Mouse (Mus musculus): ENCODE results near the gene Eml5.

Gene Eml5

DNA sequence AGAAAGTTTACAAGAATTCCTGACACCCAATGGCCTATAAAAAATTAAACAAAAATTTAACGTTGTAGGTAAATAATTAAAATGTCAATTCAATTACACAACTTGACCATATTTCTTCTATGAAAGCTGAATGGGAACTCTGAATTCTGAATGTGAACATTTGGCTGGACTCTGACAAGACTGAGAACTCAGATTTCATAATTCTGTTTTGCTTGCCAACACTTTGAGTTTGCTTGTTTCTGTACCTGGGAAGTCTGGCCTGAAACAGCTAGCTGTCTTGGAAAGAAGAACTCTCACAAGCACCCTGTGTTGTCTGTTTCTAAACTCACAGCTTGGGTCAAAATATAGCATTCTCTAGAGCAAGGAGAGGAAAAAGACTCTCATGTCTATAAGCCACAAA is 67.4 kb downstream of the Eml5 start:
- DNase-seq (ENCODE audit: low read depth): no peak

DNA sequence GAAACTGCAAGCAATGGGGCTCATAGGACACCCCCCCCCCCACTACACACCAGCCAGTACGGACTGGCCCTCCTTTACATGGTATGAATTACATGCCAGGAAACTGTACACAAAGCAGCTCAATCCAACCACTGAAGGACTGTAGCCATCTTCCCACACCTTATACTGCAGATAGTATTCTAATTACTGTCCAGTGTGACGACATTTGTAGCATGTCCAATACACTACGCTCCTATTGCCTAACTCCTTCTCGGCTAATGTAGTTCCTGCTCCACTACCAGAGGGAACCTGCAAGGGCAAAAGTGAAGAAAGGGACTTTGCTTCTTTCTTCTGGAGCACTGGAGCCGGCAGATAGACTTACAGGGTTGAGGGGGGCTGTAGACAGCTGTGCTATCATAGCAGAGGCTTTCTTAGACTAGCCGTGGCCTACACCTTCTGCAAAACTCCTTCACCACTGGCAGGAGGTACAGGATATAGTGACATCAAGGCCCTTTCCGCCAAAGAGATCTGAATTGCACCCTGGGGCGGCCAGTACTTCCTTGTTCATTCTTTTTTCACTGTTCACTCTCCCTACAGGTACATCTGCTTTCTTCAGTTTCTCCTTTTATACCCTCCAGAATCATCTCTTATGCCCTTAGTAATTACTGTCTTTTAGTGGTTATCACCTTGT is 68.2 kb downstream of the Eml5 start:
- no peak for DNase-seq (ENCODE audit: low read depth)

DNA sequence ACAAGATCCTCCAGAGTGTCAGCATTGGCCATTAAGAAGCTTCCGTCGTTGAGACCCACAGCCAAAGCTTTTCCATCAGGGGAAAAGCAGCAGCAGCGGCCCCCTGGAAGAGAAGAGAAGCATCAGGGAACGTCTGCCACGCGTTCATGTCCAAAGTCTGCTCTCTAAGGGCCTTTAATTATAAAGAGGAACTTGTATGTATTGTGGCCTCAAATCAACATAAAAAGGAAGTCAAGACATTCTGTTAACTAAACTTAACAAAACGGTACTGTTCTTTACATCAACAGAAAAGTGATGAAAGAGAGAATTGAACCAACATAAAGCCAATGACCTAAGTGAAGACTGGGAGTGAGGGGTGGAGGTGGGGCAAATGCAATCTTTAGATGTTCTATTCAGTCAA is 70.2 kb downstream of the Eml5 start:
- no peak for DNase-seq (ENCODE audit: low read depth)

DNA sequence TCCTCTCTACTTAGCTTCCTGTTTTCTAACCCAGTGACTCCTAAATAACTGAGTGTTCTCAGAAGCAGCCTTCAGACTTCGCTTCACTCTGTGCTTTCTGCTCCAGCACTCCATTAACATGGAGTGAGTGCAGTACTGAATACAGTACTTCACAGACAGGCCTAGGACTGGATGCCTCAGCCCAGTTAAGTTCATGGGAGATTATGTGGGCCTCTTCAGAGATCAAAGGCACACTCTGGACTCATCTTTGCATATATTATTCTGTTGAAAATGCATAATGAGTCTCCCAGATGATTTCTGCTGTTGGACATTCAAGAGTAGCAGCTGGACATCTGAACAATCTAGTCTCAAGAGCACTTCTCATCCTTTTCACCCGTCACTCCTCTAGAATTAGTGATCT is 80.5 kb downstream of the Eml5 start:
- no peak for DNase-seq (ENCODE audit: low read depth)

DNA sequence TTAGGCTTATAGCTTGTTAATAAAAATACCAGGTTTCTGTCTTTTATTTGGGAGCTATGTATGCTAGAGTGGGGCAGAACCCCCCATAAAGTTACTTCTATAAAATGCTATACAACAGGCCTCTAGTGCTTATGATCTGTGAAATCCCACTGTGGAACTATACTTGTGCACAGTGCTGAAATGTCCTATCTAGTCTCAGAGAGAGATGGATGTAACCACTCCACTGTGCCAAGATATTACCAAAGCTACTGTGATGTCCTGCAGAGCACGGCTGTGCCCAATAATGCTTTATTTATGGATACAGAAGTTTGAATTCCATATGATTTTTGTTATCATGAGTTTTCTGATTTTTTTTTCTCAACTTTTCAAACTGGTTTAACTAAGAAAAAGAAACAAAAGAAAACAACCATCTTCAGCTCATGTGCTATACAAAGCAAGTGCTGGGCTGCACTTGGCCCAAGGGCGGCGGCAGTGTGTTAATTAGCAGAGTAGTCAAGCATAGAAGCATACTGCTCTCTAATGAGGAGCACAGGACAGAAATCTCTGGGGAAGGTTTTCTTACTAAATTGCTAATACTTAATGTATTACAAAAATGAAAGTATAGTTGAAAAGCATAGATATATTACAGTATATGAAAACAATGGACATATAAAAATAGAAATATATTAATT is 97.1 kb downstream of the Eml5 start:
- no peak for DNase-seq (ENCODE audit: low read depth)

DNA sequence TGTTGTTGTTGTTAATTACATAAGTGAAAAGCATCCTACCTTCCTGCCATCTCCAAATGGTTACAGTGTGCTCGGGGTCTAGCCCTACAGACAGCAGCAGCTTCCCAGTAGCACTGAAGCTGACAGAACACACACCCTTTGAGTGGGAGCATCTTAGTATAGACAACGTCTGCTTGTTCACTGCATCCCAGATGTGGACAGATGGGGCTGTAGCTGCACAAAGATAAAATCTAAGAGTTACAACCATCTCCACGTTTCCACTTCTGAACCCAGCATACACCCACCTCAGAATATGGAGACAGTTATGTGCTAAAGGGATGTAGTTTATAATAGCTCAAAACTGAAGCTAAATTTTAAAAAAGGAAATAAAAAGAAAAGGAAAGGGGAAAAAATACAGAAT is 99.0 kb downstream of the Eml5 start:
- no peak for DNase-seq (ENCODE audit: low read depth)

DNA sequence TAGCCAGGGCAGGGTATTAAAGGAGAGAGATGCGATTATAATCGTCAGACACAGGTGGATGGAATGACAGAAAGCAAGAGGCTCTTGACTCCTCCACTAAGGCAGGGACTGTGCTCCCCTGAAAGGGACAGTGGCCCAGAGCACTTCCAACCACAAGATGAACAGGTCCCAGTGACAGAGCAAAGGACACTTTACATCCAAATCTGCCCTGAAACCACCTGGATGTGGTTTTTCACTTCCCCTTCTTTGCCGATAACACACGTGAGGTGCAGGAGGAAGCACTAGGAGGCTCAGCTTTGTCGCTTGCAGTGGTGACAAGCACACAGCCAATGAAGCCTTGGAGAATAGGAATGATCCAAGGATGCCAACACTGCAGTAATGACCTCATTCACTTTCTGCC is 101.0 kb downstream of the Eml5 start:
- DNase-seq (ENCODE audit: low read depth): no peak

DNA sequence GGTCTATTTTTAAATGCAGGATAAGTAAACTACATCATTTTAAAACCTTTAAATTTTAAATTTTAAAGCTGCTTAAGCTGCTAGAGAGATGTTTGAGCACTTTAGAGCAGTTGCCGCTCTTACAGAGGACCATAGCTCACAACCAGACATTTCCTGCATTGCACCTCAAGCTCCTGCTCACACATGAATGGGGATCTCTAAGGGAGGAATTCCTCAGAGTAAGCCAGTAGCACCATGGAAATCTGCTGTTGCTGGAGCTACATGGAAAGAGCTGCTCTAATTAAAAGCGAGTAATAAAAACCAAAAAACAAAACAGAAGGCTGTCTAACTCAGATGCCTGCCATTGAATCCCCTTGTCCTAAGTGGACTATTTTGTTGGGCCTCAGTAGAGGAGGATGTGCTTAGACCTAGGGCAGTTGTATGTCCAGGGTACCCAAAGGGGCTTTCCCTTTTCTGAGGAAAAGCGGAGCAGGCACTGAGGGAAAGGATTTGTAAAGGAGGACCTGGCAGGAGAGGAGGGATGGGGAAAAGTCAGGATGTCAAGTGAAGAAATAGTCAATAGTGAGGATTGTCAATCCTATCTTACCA is 105.5 kb downstream of the Eml5 start:
- no peak for DNase-seq (ENCODE audit: low read depth)

DNA sequence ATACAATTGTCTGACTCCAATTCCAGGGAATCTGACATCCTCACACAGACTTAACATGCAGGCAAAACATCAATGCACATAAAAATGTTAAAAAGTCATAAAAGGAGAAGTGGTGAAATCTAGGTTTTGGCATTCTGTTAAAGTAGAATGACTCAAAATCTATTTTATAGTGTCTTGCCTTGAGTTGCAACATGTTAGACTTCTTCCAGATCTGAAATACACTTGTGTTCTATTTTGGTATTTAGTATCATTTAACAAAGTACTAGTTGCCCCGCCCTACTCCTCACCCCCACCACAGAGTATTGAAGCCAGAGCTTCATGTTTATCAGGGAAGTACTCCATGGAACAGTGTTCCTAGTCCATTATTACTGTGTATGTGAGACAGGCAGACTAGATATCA is 117.0 kb downstream of the Eml5 start:
- DNase-seq (ENCODE audit: low read depth): no peak

DNA sequence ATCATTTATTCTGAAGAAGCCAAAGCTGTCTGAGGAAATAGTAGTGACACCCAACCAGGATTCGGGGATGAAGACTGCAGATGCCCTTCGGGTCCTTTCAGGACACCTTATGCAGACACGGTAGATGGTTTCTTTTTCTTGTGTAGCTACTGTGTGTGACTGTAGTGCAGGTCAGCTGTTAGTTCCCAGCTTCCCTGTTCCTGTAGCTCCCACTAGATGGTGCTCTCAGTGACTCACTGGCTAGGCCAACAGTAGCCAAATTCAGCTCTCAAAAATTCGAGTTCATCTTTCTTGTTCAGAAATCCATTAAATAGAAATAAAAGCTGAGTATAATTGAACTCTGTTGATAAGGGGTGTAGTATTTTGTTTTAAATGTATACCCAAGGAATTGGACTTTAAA is 122.1 kb downstream of the Eml5 start:
- peak; percentile 25 for DNase-seq (ENCODE audit: low read depth)

DNA sequence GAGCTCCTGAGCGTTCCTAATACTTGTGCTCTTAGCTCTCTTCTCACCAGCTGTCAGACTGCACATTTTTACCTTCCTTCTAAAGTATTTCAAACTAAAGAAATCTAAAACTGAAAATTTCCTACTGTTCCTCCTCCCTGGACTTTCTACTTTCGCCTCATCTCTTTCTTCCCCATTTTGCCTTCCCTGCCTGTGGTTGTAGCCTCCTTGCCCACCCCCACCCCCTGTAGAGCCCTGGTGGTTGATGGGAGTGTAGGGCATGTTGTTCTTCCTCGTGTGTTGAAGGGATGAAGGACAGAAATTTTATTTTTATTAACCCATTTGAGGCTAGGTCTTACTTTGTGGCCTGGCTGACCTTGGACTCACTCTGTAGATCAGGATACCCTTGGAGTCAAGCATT is 123.8 kb downstream of the Eml5 start:
- DNase-seq (ENCODE audit: low read depth): no peak

DNA sequence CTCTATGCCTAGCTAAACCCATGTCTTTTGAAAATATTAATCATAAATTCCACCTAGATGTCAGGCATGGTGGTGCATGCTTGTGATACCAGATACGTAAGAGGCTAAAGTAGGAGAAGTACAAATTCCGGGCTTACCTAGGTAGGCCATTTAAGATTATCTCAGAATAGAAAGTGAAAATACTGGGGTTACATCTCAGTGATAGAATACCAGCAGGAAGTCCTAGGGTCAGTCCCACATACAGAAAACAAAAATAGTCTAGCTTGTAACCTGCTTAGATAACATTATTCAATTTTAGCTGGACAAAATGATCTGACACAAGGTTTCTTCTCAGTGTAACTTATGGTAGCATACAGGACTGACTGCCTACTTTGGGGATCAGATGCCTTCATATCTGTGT is 135.0 kb downstream of the Eml5 start:
- DNase-seq (ENCODE audit: low read depth): no peak

DNA sequence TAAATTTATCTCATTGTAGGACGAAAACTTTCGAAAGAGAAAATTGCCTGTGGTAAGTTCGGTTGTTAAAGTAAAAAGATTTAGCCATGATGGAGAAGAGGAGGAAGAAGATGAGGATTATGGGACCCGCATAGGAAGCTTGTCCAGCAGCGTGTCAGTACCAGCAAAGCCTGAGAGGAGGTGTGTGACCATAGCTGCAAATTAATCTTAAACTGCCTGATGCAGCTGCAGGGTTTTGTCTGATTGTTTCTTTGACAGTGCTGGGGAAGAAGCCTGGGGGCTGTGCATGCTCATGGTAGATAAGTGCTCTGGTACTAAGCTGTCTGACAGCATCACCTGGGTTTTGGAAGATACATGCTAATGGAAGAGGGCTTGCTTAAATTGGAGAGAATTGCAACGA is 141.6 kb downstream of the Eml5 start:
- no peak for DNase-seq (ENCODE audit: low read depth)

DNA sequence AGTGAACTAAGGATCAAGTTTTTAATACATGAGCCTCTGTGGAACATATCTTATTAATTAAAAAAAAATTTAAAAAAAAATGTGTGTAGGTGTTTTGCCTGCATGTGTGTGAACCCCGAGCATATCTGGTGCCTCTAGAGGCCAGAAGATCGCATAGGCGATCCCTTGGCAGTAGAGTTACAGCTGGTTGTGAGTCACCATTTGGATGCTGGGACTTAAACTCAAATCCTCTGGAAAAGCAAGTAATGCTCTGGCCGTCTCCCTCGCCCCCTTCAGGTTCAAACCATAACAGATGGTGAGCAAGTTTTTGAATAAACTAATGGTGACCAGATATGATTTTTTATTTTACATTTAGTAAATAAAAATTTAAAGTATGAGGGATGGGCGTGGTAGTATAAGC is 143.6 kb downstream of the Eml5 start:
- peak; percentile 62 for DNase-seq (ENCODE audit: low read depth)

DNA sequence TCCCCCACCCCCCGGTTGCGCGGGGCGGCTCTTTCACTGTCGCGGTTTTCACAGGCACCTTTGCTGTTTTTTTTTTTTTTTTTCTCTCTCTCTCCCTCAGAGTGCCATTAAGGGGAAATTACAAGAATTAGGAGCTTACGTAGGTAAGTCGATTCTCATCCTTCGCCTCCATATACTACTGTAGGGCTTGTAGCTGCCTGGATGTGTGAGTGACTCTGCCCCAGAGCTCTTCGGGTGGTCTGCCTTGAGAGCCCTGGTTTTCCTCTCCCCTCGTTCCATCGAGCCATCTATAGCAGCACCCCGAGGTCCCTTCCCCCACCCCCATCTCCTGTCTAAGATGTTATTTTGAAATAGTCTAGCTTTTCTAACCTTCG is 153.9 kb downstream of the Eml5 start:
- no peak for DNase-seq (ENCODE audit: low read depth)

DNA sequence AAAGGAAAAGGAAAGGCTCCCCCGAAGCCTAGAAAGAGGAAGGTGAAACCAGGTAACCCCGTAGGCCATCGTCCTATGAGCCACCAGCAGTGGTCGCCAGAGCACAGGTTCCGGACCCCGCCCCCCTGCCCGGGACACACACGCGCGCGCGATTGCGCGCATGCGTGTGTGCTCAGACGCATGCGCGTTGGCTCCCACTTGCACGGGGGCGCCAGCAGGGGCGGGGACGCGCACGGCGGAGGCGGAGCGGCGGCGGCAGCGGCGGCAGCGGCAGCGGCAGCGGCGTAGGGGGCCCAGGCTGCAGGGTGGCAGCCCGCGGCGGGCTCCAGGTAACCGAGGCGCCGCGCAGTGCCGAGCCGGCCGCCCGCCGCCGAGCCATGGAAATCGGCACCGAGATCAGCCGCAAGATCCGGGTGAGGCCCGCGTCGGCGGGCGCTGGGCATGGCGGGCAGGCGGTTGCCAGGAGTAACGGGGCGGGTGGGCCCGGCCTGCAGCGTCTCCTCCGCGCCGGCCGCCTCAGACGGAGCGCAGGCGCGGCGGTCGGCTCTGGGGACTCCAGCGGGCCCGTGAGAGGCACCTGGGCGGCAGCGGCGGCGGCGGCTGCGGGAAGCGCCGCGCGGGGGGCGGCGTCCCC is 154.4 kb downstream of the Eml5 start, which contains the start of gene Zc3h14:
TSS of gene Zc3h14 (plus strand) at position 219 of the 634 bp plus-strand sequence.
- peak; percentile 70 for DNase-seq (ENCODE audit: low read depth)

DNA sequence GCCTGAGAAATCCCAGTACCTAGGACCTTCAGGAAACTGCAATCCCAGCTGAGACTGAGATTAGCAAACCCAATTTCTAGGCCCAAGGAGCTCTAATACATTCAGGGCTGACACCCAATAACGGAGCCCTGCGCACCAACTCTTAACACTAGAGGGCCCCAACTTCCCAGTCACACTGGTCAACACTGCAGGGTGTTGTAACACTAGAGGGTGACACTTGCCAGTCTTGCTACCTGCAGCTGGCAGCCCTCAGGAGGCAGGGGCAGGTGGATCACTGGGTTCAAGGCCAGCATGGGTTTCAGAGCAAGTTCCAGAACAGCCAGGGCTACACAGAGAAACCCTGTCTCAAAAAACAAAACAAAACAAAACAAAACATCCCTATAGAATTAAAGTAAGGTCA is 155.2 kb downstream of the Eml5 start:
- no peak for DNase-seq (ENCODE audit: low read depth)

DNA sequence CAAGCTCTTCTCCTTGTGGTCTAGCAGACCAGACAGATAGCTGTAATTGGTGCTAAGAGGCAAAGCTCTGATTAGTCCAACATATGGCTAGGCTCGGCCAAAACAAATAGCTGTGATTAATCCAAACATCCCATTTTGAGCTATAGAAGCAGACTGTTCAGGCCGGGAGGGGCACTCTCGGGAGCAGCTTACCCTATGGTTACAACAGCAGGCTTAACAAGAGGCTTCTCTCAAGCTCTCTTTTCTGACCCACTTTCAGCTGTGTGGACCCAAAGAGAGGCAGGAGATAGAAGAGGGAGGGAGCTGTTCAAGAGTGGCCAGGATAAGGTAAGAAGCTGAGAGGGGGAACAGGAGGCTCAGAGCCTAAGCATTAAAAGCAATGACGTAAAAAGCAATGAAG is 155.7 kb downstream of the Eml5 start:
- no peak for DNase-seq (ENCODE audit: low read depth)

DNA sequence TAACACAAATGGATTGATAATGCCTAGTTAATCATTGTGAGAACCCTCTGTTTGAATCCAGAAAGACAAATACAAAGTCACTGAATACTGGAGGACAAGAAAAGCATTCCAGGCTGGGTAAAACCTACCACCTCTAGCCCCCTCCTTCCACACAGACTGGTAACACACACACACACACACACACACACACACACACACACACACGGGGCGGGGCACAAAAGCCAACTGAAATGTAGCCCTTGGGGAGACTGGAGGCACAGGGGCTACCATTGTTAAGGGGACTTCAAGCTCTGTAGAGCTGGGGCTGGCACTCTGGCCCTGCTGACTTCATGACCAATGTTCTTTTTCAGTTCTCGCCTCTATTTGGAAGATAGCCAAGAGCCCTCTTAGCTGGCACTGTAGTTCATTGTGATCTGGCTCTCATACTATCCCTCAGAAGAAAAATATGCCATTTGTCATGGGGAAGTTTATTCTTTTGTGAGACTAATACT is 160.2 kb downstream of the Eml5 start:
- no peak for DNase-seq (ENCODE audit: low read depth)

DNA sequence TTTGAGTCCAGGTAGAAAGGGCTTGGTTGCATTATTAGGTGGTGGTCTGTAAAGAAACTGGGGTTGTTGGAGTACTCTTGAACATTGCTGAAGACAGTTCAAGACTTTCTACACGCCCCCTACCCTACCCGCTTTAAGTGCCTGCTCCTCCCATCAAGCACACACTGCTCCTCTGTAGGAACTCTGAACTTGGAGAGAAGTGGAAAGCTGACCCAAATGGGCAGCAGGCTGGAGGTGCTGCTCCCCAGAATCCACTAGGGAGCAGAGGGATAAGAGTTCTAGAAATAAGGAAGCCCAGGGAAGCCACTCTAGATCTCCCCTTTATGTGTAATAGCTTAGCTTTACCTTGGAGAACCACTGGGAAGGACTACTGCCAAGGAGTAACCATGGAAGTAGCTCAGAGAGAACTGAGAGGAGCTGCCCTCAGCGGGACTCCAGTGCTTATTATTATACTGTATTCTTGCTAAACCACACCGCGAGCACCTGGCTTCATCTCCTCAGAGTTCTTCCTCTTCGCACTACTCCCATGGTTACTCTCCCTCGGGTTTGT is 163.4 kb downstream of the Eml5 start:
- no peak for DNase-seq (ENCODE audit: low read depth)

DNA sequence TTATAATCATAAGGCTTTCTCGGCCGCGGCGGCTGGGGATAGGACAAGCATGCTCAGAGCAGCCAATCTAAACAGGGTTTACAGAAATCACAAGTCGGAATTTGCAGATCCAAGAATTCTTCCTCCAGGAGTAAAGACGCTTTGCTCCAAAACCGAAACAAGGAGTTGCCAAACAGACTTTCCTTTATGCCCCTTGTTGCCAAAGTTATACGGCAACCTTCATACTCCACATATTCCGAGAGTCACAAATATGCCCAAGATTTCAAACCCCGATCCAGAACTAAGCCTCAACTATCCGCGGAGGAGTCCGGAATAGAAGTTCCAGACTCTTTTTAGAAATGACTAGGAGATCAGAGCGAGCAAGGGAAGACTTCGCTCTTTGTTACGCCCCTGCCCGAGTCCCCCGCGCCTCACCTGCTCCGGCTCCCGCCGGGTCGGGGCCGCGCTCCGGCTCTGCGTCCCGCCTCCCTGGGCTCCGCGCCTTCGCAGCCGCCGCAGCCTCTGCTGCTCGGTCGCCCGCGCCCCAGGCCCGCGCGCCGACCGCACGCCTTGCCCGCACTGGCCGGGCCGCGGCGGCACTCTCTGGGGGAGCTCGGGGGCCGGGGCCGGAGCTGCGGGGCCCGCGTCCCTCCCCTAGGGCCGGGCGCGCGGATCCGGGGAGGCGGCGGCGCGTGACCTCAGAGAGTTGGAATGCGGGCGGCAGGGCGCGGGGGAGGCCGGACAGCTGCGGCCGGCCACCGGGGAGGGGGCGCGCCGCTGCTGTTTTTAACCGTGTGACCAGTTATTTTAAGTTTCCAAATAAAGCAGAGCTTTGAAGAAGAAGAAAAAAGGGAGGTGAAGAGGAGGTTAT is 164.1 kb downstream of the Eml5 start, which contains the start of gene Ptpn21:
TSS of gene Ptpn21 (minus strand) at position 455 of the 850 bp plus-strand sequence.
- no peak for DNase-seq (ENCODE audit: low read depth)
